Mouse (Mus musculus) stomach, embryonic 14.5 days (tissue): Measurements from ENCODE around the gene Nptxr. TPM values are rescaled to one million over a fixed set of nuclear protein-coding genes. Genes with fewer than 3 reads are reported as not detected.
A peak's percentile ranks its signal among the peaks of the same experiment; 100 is the strongest.
"Not testable (repeated sequence)": the region's sequence is repeated elsewhere in the genome, so short reads cannot be mapped to it uniquely, and the experiment has no call there.

ENCODE experiments used
- ATAC-seq: fragments of 200-750 bp; cut with Nextera tagmentation; 2 replicates; pipeline ENCODE4 v1.8.0; 2017; ENCODE audit warnings: low read depth, moderate TSS enrichment; ENCODE audit not compliant: insufficient number of reproducible peaks, insufficient read depth, low FRiP score
- H3K27ac ChIP-seq: fragments of 300-500 bp; sonication (generic); 2 replicates; pipeline ENCODE4 v1.5.1; 2014; ENCODE audit warnings: mild to moderate bottlenecking, low read length, moderate library complexity, mixed read lengths
- H3K27me3 ChIP-seq: fragments of 300-500 bp; sonication (generic); 2 replicates; pipeline ENCODE4 v1.6.1; 2014; ENCODE audit warnings: low read length, control low read depth, mixed read lengths; ENCODE audit not compliant: control insufficient read depth, insufficient read depth
- H3K36me3 ChIP-seq: fragments of 300-500 bp; sonication (generic); 2 replicates; pipeline ENCODE4 v1.6.1; 2014; ENCODE audit warnings: mild to moderate bottlenecking, control low read depth, low read length, moderate library complexity, mixed read lengths; ENCODE audit not compliant: control insufficient read depth, insufficient read depth
- H3K4me1 ChIP-seq: fragments of 300-500 bp; sonication (generic); 2 replicates; pipeline ENCODE4 v1.6.1; 2014; ENCODE audit warnings: low read length, control low read depth, mixed read lengths; ENCODE audit not compliant: control insufficient read depth, insufficient read depth
- H3K4me2 ChIP-seq: fragments of 300-500 bp; sonication (generic); replicated peaks from 2 replicates; pipeline ENCODE4 v1.6.1; 2014; ENCODE audit warnings: low read depth, low read length, control low read depth
- H3K4me3 ChIP-seq: fragments of 300-500 bp; sonication (generic); 2 replicates; pipeline ENCODE4 v1.5.1; 2014; ENCODE audit warnings: low read depth, low read length, control low read depth
- H3K9ac ChIP-seq: fragments of 300-500 bp; sonication (generic); replicated peaks from 2 replicates; pipeline ENCODE4 v1.6.1; 2014; ENCODE audit warnings: low read depth, mild to moderate bottlenecking, control low read depth, low read length, moderate library complexity, mixed read lengths
- H3K9me3 ChIP-seq: fragments of 300-500 bp; sonication (generic); 2 replicates; pipeline ENCODE4 v1.6.1; 2016; ENCODE audit warnings: low read depth, low read length, control low read depth; ENCODE audit not compliant: control insufficient read depth
- WGBS: fragments of 180-500 bp; shearing (Covaris S2); extraction: QIAGEN DNeasy Blood & Tissue Kit; methylation state at CpG from one replicate; pipeline ENCODE4 v1.1.7; 2014; 5-methylcytosine and 5-hydroxymethylcytosine counted together
- polyA plus RNA-seq: library from polyadenylated mRNA; unstranded; fragments of >200 nt; fragmentation: Nextera tagmentation; extraction: Ambion mirVana; gene quantifications from 2 replicates; pipeline ENCODE4 v1.2.1, GENCODE M21; 2014

The Nptxr gene
- polyA plus RNA-seq, 1 experiment from 2014 or later = 2.7 TPM

DNA sequence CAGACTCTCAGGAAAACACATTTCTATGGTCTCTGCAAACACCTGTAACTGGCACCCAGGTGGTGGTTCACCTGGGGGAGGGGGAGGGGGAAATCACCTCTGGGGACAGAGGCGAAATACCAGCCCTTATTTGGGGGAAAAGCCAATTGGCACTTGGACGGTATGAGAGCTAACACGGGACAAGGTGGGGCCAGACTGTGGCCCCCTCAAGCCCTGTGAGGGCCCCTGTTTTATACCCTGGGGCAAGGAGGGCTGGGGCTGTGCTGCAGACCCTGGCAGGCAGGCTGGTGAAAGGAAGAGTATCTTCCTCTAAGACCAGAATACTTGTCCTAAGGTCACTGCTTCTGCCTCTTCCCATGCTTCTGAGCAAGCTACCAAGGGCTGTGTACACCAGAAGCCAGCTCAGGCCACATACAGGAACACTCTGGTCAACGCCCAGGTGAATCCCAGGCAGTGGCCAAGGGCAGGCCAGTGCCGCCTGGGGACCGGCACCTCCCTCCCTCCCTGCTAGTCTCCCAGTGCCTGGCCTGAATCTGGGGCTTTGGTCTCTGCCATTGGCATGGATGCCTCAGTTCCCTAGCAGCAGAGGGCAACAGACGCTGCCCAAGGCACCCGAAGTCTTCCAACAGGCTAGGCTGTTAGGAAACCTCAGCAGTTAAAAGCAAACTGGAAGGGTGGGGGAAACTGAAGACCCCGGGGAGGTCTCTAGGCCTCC is 21.8 kb upstream of the Nptxr start:
- H3K4me1 ChIP-seq = peaks cover 17% of the 10 kb centered on the region; the same call in 1 of the 2 replicates
- H3K27me3 ChIP-seq = no peaks in the 10 kb centered on the region
- no peaks in the 10 kb centered on the region for H3K9me3 ChIP-seq
- H3K9ac ChIP-seq = no peak overlapping the region
- no peak overlapping the region for H3K4me2 ChIP-seq
- WGBS = 82% methylated on average over 9 of the region's 9 CpGs
- H3K27ac ChIP-seq = no peak overlapping the region
- no peak for ATAC-seq
- peaks cover 45% of the 10 kb centered on the region for H3K36me3 ChIP-seq
- H3K4me3 ChIP-seq = no peak overlapping the region

DNA sequence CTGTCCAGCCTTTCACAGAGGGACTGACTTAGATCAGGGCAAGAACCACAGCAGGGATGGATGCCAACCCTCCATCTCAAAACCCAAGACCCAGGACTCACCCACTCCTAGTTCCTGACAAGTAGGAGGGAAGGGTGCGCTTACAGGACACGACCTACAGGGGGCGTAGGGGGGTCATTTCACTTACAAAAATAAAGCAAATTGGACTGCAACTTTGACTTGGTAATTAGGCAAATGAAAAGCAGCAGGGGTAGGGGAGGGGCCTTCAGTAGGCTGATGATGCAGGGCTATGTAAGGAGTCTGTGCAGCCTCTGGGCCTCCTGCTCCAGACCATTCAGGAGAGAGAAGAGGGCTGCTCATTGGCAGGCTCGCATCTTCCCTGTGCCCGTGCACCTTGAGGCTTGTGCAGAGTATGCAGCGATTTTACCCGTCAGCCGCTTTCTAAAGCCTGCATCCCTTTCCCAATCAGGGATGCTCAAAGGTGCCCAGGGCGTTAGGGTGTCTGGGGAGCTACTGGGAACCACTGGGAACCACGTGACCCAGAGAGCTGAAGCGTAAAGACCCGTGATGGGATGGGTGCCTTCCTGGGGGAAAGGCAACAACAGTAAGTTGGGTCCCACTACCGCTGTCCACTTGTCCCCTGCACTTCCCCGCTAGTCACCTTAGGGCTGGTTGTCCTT is 20.7 kb upstream of the Nptxr start:
- no peak overlapping the region for H3K27ac ChIP-seq
- no peak overlapping the region for H3K4me3 ChIP-seq
- no peak for ATAC-seq
- H3K4me1 ChIP-seq = peaks cover 17% of the 10 kb centered on the region; the same call in 1 of the 2 replicates
- no peak overlapping the region for H3K9ac ChIP-seq
- 68% methylated on average over 14 of the region's 14 CpGs for WGBS
- H3K9me3 ChIP-seq = no peaks in the 10 kb centered on the region
- no peaks in the 10 kb centered on the region for H3K27me3 ChIP-seq
- no peak overlapping the region for H3K4me2 ChIP-seq
- H3K36me3 ChIP-seq = peaks cover 44% of the 10 kb centered on the region

- H3K9ac ChIP-seq = 0 out of 2 replicates have a peak overlapping the region, but pooled peaks have one; percentile 6
- H3K4me1 ChIP-seq = peaks cover 17% of the 10 kb centered on the region; the same call in 1 of the 2 replicates
- ATAC-seq = no peak
- H3K27ac ChIP-seq = no peak overlapping the region
- peaks cover 44% of the 10 kb centered on the region for H3K36me3 ChIP-seq
- WGBS = 65% methylated on average over 19 of the region's 19 CpGs
- no peak overlapping the region for H3K4me3 ChIP-seq
- no peaks in the 10 kb centered on the region for H3K27me3 ChIP-seq
- no peak overlapping the region for H3K4me2 ChIP-seq
- no peaks in the 10 kb centered on the region for H3K9me3 ChIP-seq
Observed at GRCm38 (mm10) chr15:79823588-79824280, 19.2 kb upstream of the Nptxr start.

GRCm38 (mm10) chr15:79822265-79823199 is 18.0 kb upstream of the Nptxr start:
- Histone ChIP-seq H3K4me2 (no peak overlapping the region), H3K27me3 (no peaks in the 10 kb centered on the region), H3K4me3 (no peak overlapping the region), H3K4me1 (peaks cover 7% of the 10 kb centered on the region; the same call in 1 of the 2 replicates), H3K9me3 (peaks cover 4% of the 10 kb centered on the region; the same call in 1 of the 2 replicates), H3K36me3 (peaks cover 33% of the 10 kb centered on the region), H3K27ac (no peak overlapping the region), H3K9ac (no peak overlapping the region)
- WGBS = 64% methylated on average over 13 of the region's 13 CpGs
- no peak for ATAC-seq

DNA sequence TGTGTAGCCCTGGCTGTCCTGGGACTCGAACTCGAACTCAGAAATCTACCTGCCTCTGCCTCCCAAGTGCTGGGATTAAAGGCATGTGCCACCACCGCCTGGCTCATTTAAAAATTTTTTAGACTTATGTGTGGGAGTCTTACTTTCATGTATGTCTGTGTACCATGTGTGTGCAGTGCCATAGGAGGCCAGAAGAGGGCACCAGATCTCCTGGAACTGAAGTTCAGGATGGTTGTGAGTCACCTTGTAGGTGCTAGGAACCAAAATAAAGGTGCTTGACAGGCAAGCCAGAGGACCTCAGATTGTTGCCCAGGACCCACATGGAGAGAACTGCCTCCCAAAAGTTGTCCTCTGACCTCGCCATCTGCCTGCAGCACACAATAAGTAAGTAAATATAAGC is 13.8 kb upstream of the Nptxr start:
- ATAC-seq = no peak
- 84% methylated on average over 4 of the region's 4 CpGs for WGBS
- Histone ChIP-seq H3K4me2 (no peak overlapping the region), H3K4me3 (no peak overlapping the region), H3K9me3 (peaks cover 4% of the 10 kb centered on the region; the same call in 1 of the 2 replicates), H3K4me1 (0 out of 2 replicates have a peak, but pooled peaks cover 4% of the 10 kb centered on the region), H3K36me3 (peaks cover 10% of the 10 kb centered on the region), H3K27me3 (no peaks in the 10 kb centered on the region), H3K9ac (no peak overlapping the region), H3K27ac (no peak overlapping the region)

DNA sequence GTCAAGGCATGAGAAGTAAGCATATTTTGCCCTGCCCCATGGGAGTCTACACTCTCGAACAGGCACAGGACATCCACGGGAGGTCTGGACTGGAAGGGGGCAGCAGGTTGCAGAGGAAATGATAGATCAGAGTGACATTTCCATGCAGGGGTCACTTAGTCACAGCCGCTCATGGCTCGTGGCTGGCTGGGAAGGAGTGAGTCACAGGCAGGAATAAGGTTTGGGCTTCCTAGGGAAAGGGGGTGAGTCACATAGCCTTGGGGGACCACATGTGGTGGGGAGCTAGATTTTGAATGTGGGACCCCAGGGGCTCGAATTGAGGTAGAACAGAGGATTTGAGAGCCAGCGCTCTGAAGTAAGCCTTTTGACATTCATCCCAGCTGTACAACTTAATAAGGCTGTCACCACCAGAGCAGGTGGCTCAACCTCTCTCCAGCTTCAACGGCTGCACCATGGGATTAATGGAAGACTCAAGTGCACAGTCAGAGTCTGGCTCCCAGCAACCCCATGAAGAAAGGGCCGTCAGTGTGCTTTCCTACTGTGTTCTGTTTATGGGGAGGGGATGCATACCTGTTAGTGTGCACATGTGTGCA is 9.2 kb upstream of the Nptxr start:
- no peaks in the 10 kb centered on the region for H3K27me3 ChIP-seq
- H3K36me3 ChIP-seq = no peaks in the 10 kb centered on the region

GRCm38 (mm10) chr15:79812840-79813239 is 8.3 kb upstream of the Nptxr start:
- 58% methylated on average over 2 of the region's 2 CpGs for WGBS
- H3K4me1 ChIP-seq, ATAC-seq: not testable (repeated sequence)

More for the DNA sequence above, 9.2 kb upstream of the Nptxr start:
- no peak overlapping the region for H3K4me3 ChIP-seq
- H3K9ac ChIP-seq = no peak overlapping the region
- 35% methylated on average over 8 of the region's 8 CpGs for WGBS
- H3K9me3 ChIP-seq = peaks cover 4% of the 10 kb centered on the region; the same call in 1 of the 2 replicates
- no peak overlapping the region for H3K4me2 ChIP-seq
- H3K27ac ChIP-seq = no peak overlapping the region
- no peak for ATAC-seq
- no peaks in the 10 kb centered on the region for H3K4me1 ChIP-seq

More at GRCm38 (mm10) chr15:79812840-79813239, 8.3 kb upstream of the Nptxr start:
- H3K4me3 ChIP-seq, H3K9me3 ChIP-seq, H3K36me3 ChIP-seq, H3K27ac ChIP-seq, H3K4me2 ChIP-seq, H3K9ac ChIP-seq, H3K27me3 ChIP-seq: not testable (repeated sequence)
